Mouse (Mus musculus) brain, embryonic 18.5 days (tissue): ENCODE data around the gene Hist1h3f.
"Not testable (repeated sequence)": the region's sequence is repeated elsewhere in the genome, so short reads cannot be mapped to it uniquely, and the experiment has no call there.

Experiments used
- DNase-seq: peaks from one replicate; pipeline ENCODE4 v3.0.0-alpha.2; 2012; ENCODE audit warnings: low read depth, low spot score

The Hist1h3f gene

GRCm38 (mm10) chr13:23561883-23562659 is 18.2 kb downstream of the Hist1h3f start, which contains the start of gene Hist1h3e:
Hist1h3e (minus strand) TSS chr13:23562369.
- peak; percentile 98 for DNase-seq

GRCm38 (mm10) chr13:23562699-23563462 is 19.0 kb downstream of the Hist1h3f start:
- peak; percentile 69 for DNase-seq

- DNase-seq = no peak
Observed at GRCm38 (mm10) chr13:23564482-23564881, 20.6 kb downstream of the Hist1h3f start.

GRCm38 (mm10) chr13:23570261-23571021 is 26.6 kb downstream of the Hist1h3f start:
- not testable (repeated sequence) for DNase-seq

GRCm38 (mm10) chr13:23571022-23571503 is 27.2 kb downstream of the Hist1h3f start, which contains the start of the genes Hist1h2ae and Hist1h2bg:
Hist1h2ae (minus strand) TSS chr13:23571220.
Hist1h2bg (plus strand) TSS chr13:23571396.
- peak; percentile 96 for DNase-seq

GRCm38 (mm10) chr13:23571504-23572217 is 27.8 kb downstream of the Hist1h3f start:
- DNase-seq = not testable (repeated sequence)

GRCm38 (mm10) chr13:23572218-23573033 is 28.6 kb downstream of the Hist1h3f start:
- DNase-seq = no peak

- DNase-seq = not testable (repeated sequence)
Observed at GRCm38 (mm10) chr13:23573034-23573897, 29.4 kb downstream of the Hist1h3f start.

- DNase-seq = peak; percentile 98
Observed at GRCm38 (mm10) chr13:23573898-23574524, 30.2 kb downstream of the Hist1h3f start, which contains the start of the genes Hist1h2bf and Hist1h2ad. Hist1h2bf (minus strand) TSS chr13:23574196. Hist1h2ad (plus strand) TSS chr13:23574381.

GRCm38 (mm10) chr13:23574546-23575170 is 30.8 kb downstream of the Hist1h3f start:
- not testable (repeated sequence) for DNase-seq

- DNase-seq = peak; percentile 77
Observed at GRCm38 (mm10) chr13:23575271-23575851, 31.5 kb downstream of the Hist1h3f start, which contains the start of gene Hist1h3d. Hist1h3d (plus strand) TSS chr13:23575763.

GRCm38 (mm10) chr13:23575864-23576313 is 32.0 kb downstream of the Hist1h3f start:
- DNase-seq = not testable (repeated sequence)

GRCm38 (mm10) chr13:23576351-23576881 is 32.6 kb downstream of the Hist1h3f start:
- DNase-seq = no peak

- DNase-seq = no peak
Observed at GRCm38 (mm10) chr13:23576906-23577639, 33.2 kb downstream of the Hist1h3f start.

GRCm38 (mm10) chr13:23577835-23578234 is 34.0 kb downstream of the Hist1h3f start:
- DNase-seq = no peak
